Mouse (Mus musculus) CH12.LX (cell line): Measurements from ENCODE around the gene Camp. TPM values are rescaled to one million over a fixed set of nuclear protein-coding genes. Genes with fewer than 3 reads are reported as not detected.

Experiments
- DNase-seq: peaks from one replicate; pipeline ENCODE4 v3.0.0-alpha.2; 2013; ENCODE audit errors: extremely low read depth
- H3K27ac ChIP-seq: 2 replicates; pipeline ENCODE4 v1.5.1; 2012; ENCODE audit warnings: low read depth, mild to moderate bottlenecking, control low read depth, moderate library complexity; ENCODE audit not compliant: insufficient read depth
- H3K27me3 ChIP-seq: replicated peaks from 2 replicates; pipeline ENCODE3; 2012; ENCODE audit warnings: inconsistent platforms
- H3K36me3 ChIP-seq, 2 experiments: replicated peaks in 1 of 2; 2 replicates each; pipeline versions ENCODE3 to v1.6.1; 2012; ENCODE audit warnings: inconsistent platforms in 1 of 2, low read length in 1 of 2, mild to moderate bottlenecking in 1 of 2, mixed read lengths in 1 of 2, moderate library complexity in 1 of 2; ENCODE audit not compliant: control insufficient read depth in 1 of 2, insufficient read depth in 1 of 2
- H3K4me1 ChIP-seq, 2 experiments: 2 replicates each; pipeline ENCODE4 v1.6.1; 2012; ENCODE audit warnings: inconsistent platforms in 1 of 2, moderate library complexity in 1 of 2; ENCODE audit not compliant: insufficient read depth in 2 of 2, control insufficient read depth in 1 of 2
- H3K4me2 ChIP-seq: 2 replicates; pipeline ENCODE4 v1.6.1; 2012; ENCODE audit warnings: low read depth, mild to moderate bottlenecking, control low read depth; ENCODE audit not compliant: poor library complexity, insufficient read depth, severe bottlenecking
- H3K4me3 ChIP-seq, 3 experiments: fragments of 150-350 bp in 1 of 3; sonication (generic) in 1 of 3; replicated peaks in 1 of 3; 2 replicates each; pipeline versions ENCODE3 to v1.5.1; 2011 to 2012; ENCODE audit warnings: low read depth in 2 of 3, low read length in 2 of 3, mild to moderate bottlenecking in 2 of 3, moderate library complexity in 2 of 3, control low read depth in 1 of 3, improper control_type of control experiment in 1 of 3, inconsistent platforms in 1 of 3, mixed read lengths in 1 of 3; ENCODE audit not compliant: poor library complexity in 1 of 3
- H3K79me2 ChIP-seq: replicated peaks from 2 replicates; pipeline ENCODE4 v1.6.1; 2012; ENCODE audit warnings: mild to moderate bottlenecking, moderate library complexity; ENCODE audit not compliant: control insufficient read depth, poor library complexity, insufficient read depth, severe bottlenecking; ENCODE audit errors: extremely low read depth
- H3K9ac ChIP-seq: 2 replicates; pipeline ENCODE4 v1.6.1; 2012; ENCODE audit warnings: low read depth, mild to moderate bottlenecking, control low read depth, moderate library complexity; ENCODE audit not compliant: insufficient read depth
- H3K9me3 ChIP-seq: replicated peaks from 2 replicates; pipeline ENCODE3; 2012; ENCODE audit warnings: low read length, inconsistent platforms, mixed read lengths
- CHD1 ChIP-seq: IDR thresholded peaks from 2 replicates; pipeline ENCODE4 v1.6.1; 2012; ENCODE audit warnings: low read depth, low read length, improper control_type of control experiment, inconsistent platforms
- CTCF ChIP-seq, 2 experiments: IDR thresholded peaks in 1 of 2; conservative IDR thresholded peaks in 1 of 2; 2 replicates each; pipeline ENCODE4 v1.5.1; 2011 to 2012; ENCODE audit warnings: low read depth in 2 of 2, low read length in 2 of 2, improper control_type of control experiment in 1 of 2, inconsistent platforms in 1 of 2, mild to moderate bottlenecking in 1 of 2, moderate library complexity in 1 of 2
- ELF1 ChIP-seq: IDR thresholded peaks from 2 replicates; pipeline ENCODE4 v1.6.1; 2014; ENCODE audit warnings: low read depth, mild to moderate bottlenecking, inconsistent platforms, low read length, improper control_type of control experiment
- ETS1 ChIP-seq: conservative IDR thresholded peaks from 2 replicates; pipeline ENCODE4 v1.6.1; 2012; ENCODE audit warnings: low read depth, mild to moderate bottlenecking, inconsistent platforms, low read length, improper control_type of control experiment, moderate library complexity
- HCFC1 ChIP-seq: IDR thresholded peaks from 2 replicates; pipeline ENCODE4 v1.6.1; 2012; ENCODE audit warnings: low read depth, mild to moderate bottlenecking, inconsistent platforms, low read length, improper control_type of control experiment
- KAT2A ChIP-seq: IDR thresholded peaks from 2 replicates; pipeline ENCODE4 v1.6.1; 2012; ENCODE audit warnings: low read length, improper control_type of control experiment, inconsistent platforms; ENCODE audit not compliant: insufficient replicate concordance
- MAZ ChIP-seq: IDR thresholded peaks from 2 replicates; pipeline ENCODE4 v1.6.1; 2012; ENCODE audit warnings: low read depth, mild to moderate bottlenecking, inconsistent platforms, low read length, improper control_type of control experiment, moderate library complexity
- NELFE ChIP-seq: IDR thresholded peaks from 2 replicates; pipeline ENCODE4 v1.6.1; 2011; ENCODE audit warnings: low read depth, low read length, improper control_type of control experiment
- NRF1 ChIP-seq: IDR thresholded peaks from 2 replicates; pipeline ENCODE4 v1.6.1; 2014; ENCODE audit warnings: low read depth, mild to moderate bottlenecking, inconsistent platforms, low read length, improper control_type of control experiment, moderate library complexity
- PAX5 ChIP-seq: IDR thresholded peaks from 2 replicates; pipeline ENCODE4 v1.6.1; 2012; ENCODE audit warnings: low read length, inconsistent platforms, mixed read lengths
- RAD21 ChIP-seq: IDR thresholded peaks from 2 replicates; pipeline ENCODE4 v1.6.1; 2011; ENCODE audit warnings: low read depth, mild to moderate bottlenecking, low read length, improper control_type of control experiment, moderate library complexity
- SMC3 ChIP-seq: IDR thresholded peaks from 2 replicates; pipeline ENCODE4 v1.6.1; 2011; ENCODE audit warnings: low read depth, low read length, improper control_type of control experiment
- TCF12 ChIP-seq: IDR thresholded peaks from 2 replicates; pipeline ENCODE4 v1.6.1; 2014; ENCODE audit warnings: low read depth, mild to moderate bottlenecking, inconsistent platforms, low read length, improper control_type of control experiment
- UBTF ChIP-seq: IDR thresholded peaks from 2 replicates; pipeline ENCODE4 v1.6.1; 2012; ENCODE audit warnings: low read depth, mild to moderate bottlenecking, inconsistent platforms, low read length, improper control_type of control experiment, moderate library complexity
- ZKSCAN1 ChIP-seq: IDR thresholded peaks from 2 replicates; pipeline ENCODE4 v1.6.1; 2012; ENCODE audit warnings: low read depth, inconsistent platforms, low read length, improper control_type of control experiment, borderline replicate concordance
- ZMIZ1 ChIP-seq: IDR thresholded peaks from 2 replicates; pipeline ENCODE4 v1.6.1; 2012; ENCODE audit warnings: low read depth, mild to moderate bottlenecking, inconsistent platforms, low read length, improper control_type of control experiment
- ZNF384 ChIP-seq: IDR thresholded peaks from 2 replicates; pipeline ENCODE4 v1.6.1; 2012; ENCODE audit warnings: low read depth, low read length, improper control_type of control experiment, inconsistent platforms
- dilution Hi-C: fragments of 300-500 bp; cut with MboI; formaldehyde crosslinking; loops from 2 replicates; pipeline ENCODE4 v1.14.3; 2020; ENCODE audit warnings: low sequenced_read_pairs; ENCODE audit not compliant: extremely low pct_unique_long_range_greater_than_20kb, extremely low pct_ligation_motif_present
- in situ Hi-C: fragments of 300-500 bp; cut with MboI; formaldehyde crosslinking; loops from 3 replicates; pipeline ENCODE4 v1.14.3; 2019; ENCODE audit warnings: low sequenced_read_pairs, low pct_ligation_motif_present, low pct_unique_long_range_greater_than_20kb, mixed read lengths
- polyA plus RNA-seq: library from polyadenylated mRNA; unstranded; fragments of >175 nt; gene quantifications from 2 replicates; pipeline ENCODE4 v1.2.1, GENCODE M21; 2012; ENCODE audit warnings: low read depth; ENCODE audit not compliant: insufficient read length
- total RNA-seq, 2 experiments: library from RNA; depleted of rRNA; stranded (reverse); fragments of 300-350 nt in 1 of 2; fragments of >200 nt in 1 of 2; gene quantifications; 2 replicates each; pipeline ENCODE4 v1.2.3; 2012 to 2014

Gene Camp
- total and polyA plus RNA-seq, 3 experiments = not detected

DNA sequence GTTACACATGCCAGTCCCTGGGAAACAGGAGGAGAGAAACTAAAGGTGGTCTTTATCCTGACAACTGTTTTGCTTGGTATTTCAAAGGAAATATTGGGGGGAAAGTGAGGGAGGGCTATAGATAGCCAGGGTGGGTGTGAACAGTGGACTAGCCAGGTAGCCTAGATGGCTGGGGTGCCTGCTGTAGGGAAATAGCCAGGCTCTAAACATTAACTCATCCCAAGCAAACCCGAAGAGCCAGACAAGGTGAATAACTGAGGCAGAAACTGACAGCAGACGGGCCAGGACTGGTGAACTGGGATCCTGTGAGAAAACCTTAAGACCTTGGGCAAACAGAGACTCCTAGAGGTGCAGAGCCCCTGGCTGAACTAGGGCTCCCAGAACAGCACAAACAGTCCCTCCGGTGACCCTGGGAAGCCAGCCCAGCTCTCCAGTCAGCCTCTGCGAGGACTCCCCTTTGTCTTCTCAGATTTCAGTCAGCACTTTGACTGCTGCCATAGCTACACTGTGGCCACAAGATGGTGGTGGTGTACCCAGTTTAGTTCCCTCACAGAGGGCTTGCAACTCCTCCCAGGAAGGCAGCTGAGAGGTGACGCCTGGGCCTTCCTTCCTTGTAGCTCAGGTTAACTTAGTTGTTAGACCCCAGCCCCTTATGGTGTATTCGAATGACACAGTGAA is 45.1 kb upstream of the Camp start:
- no peaks in the 10 kb centered on the region for H3K79me2 ChIP-seq
- peak; percentile 74 for DNase-seq
- 0 out of 4 replicates have a peak, but pooled peaks cover 0 to 3% of the 10 kb centered on the region in 2 experiments for H3K4me1 ChIP-seq
- no peaks in the 10 kb centered on the region for H3K9me3 ChIP-seq
- peaks cover 54 to 91% of the 10 kb centered on the region in 2 experiments for H3K36me3 ChIP-seq
- dilution Hi-C loops = no loop called here
- H3K27me3 ChIP-seq = no peaks in the 10 kb centered on the region
- H3K27ac ChIP-seq = no peak overlapping the region
- TF ChIP-seq TCF12 (no peak), CHD1 (no peak), RAD21 (peak; percentile 77), SMC3 (peak; percentile 59), ZMIZ1 (no peak), ELF1 (no peak), ETS1 (no peak), PAX5 (no peak), ZKSCAN1 (no peak), MAZ (no peak), HCFC1 (no peak), KAT2A (no peak), NRF1 (no peak), CTCF (conservative IDR thresholded peaks at IDR 0.05 in 1 of 2, IDR thresholded peaks at IDR 0.05 in 1 of 2; ENCODE audit: low read depth in 2 of 2, low read length in 2 of 2) (peak in 1 of 2 experiments; percentile 77; a peak in 2 of 4 replicates), NELFE (no peak)
- H3K4me3 ChIP-seq = no peak overlapping the region
- no peak overlapping the region for H3K9ac ChIP-seq
- H3K4me2 ChIP-seq = no peak overlapping the region
- in situ Hi-C loops = loop anchor here (5.0 to 10.0 kb wide), 3 partner anchors 48 to 390 kb away; no protein-coding TSS in a partner anchor

- dilution Hi-C loops = no loop called here
- Histone ChIP-seq H3K9me3 (no peaks in the 10 kb centered on the region), H3K27ac (no peak overlapping the region), H3K9ac (no peak overlapping the region), H3K79me2 (no peaks in the 10 kb centered on the region), H3K36me3 (peaks cover 68 to 94% of the 10 kb centered on the region in 2 experiments), H3K4me2 (no peak overlapping the region), H3K4me1 (0 out of 4 replicates have a peak, but pooled peaks cover 0 to 3% of the 10 kb centered on the region in 2 experiments), H3K4me3 (no peak overlapping the region), H3K27me3 (no peaks in the 10 kb centered on the region)
- TF ChIP-seq CTCF (conservative IDR thresholded peaks at IDR 0.05 in 1 of 2, IDR thresholded peaks at IDR 0.05 in 1 of 2; ENCODE audit: low read depth in 2 of 2, low read length in 2 of 2) (peak; percentile 81 to 83), RAD21 (peak; percentile 78), UBTF (no peak), ZNF384 (peak; percentile 83), SMC3 (peak; percentile 57)
- in situ Hi-C loops = loop anchor here (5.0 to 10.0 kb wide), 2 partner anchors 180 to 392 kb away; no protein-coding TSS in a partner anchor
- peak; percentile 73 for DNase-seq
Observed at GRCm38 (mm10) chr9:109892651-109893250, 43.3 kb upstream of the Camp start.
